Comparison of ENCODE assay signal across 10 mouse cellular contexts in genomic region chr9:32631341-32631740, GRCm38 (mm10).
"Had no signal": no experiment of that assay in that cellular context is flagged by ENCODE, and none has a peak within 500 bp of the region (broad histone marks: within the 10 kb centered on the region; RNA-seq: fewer than 3 reads in every experiment).

No protein-coding gene starts in this region.

- H3K9ac ChIP-seq: limb, embryonic 13.5 days; liver, embryonic 14.5 days; neural tube, embryonic 12.5 days had no signal

- H3K36me3 ChIP-seq: limb, embryonic 13.5 days; neural tube, embryonic 12.5 days had no signal

- H3K4me2 ChIP-seq: limb, embryonic 13.5 days; neural tube, embryonic 12.5 days had no signal

- H3K27me3 ChIP-seq: neural tube, embryonic 12.5 days had no signal

- H3K27ac ChIP-seq: limb, embryonic 13.5 days; liver, embryonic 14.5 days; neural tube, embryonic 12.5 days; stomach, postnatal 0 days had no signal

- DNase-seq: kidney, adult 8-10 months; kidney, postnatal 25 days; layer of hippocampus, adult 9-11 months; layer of hippocampus, postnatal 36 days; lung, adult 18-20 months; thymus, postnatal 4 days had no signal

- H3K4me3 ChIP-seq: limb, embryonic 13.5 days; neural tube, embryonic 12.5 days had no signal

- H3K4me1 ChIP-seq: neural tube, embryonic 12.5 days had no signal

- H3K9me3 ChIP-seq: limb, embryonic 13.5 days; neural tube, embryonic 12.5 days had no signal
